Mouse (Mus musculus): ENCODE results near the gene Il3ra. TPM values are rescaled to one million over a fixed set of nuclear protein-coding genes. Genes with fewer than 3 reads are reported as not detected.

The Il3ra gene
- total and polyA plus RNA-seq, 3 experiments = 0.64 to 4.8 (median 1.3) TPM

DNA sequence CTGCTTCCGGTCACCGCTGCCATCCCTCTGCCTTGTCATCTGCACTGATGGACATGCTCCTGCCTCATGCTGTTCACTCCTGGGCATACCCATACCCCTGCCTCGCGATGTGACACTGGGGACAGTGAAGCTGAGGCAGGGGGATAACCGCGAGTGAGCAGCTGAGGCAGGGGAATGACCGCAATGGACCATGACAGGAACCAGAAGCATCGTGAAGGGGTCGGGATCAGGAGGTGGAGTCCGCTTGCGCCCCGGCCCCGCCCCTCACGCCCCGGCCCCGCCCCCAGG, 682 bp downstream of the Il3ra start:
- Histone ChIP-seq H3K27me3 (replicated peaks) (no peaks in the 10 kb centered on the region), H3K9me3 (replicated peaks; ENCODE audit: low read length) (peaks cover 55% of the 10 kb centered on the region), H3K4me3 (replicated peaks in 1 of 3; ENCODE audit: low read depth in 2 of 3, low read length in 2 of 3, poor library complexity in 1 of 3) (peak overlapping the region in 1 of 3 experiments; percentile 67), H3K79me2 (replicated peaks; ENCODE audit: control insufficient read depth, extremely low read depth, insufficient read depth, poor library complexity, severe bottlenecking) (no peaks in the 10 kb centered on the region), H3K4me2 (ENCODE audit: insufficient read depth, low read depth, poor library complexity, severe bottlenecking) (no peak overlapping the region), H3K36me3 (replicated peaks in 1 of 2; ENCODE audit: control insufficient read depth in 1 of 2, insufficient read depth in 1 of 2, low read length in 1 of 2) (peaks cover 0 to 10% of the 10 kb centered on the region in 2 experiments), H3K4me1 (ENCODE audit: control insufficient read depth in 1 of 2, insufficient read depth in 2 of 2) (peaks cover 0 to 3% of the 10 kb centered on the region in 2 experiments; a peak in 1 of 4 replicates), H3K9ac (ENCODE audit: insufficient read depth, low read depth) (no peak overlapping the region), H3K27ac (ENCODE audit: insufficient read depth, low read depth) (no peak overlapping the region)
- no peak for DNase-seq (ENCODE audit: extremely low read depth)
- dilution Hi-C loops (cut with MboI; ENCODE audit: extremely low pct_ligation_motif_present, extremely low pct_unique_long_range_greater_than_20kb, low sequenced_read_pairs) = no loop called here
- no peak for TF ChIP-seq RCOR1 (conservative IDR thresholded peaks at IDR 0.05; ENCODE audit: low read depth, low read length)
- no peak for TF ChIP-seq GABPA (IDR thresholded peaks at IDR 0.05; ENCODE audit: insufficient replicate concordance, low read depth, low read length)
- TF ChIP-seq ETS1 (conservative IDR thresholded peaks at IDR 0.05; ENCODE audit: low read depth, low read length) = no peak
- no peak for TF ChIP-seq TBP (conservative IDR thresholded peaks at IDR 0.05; ENCODE audit: low read depth, low read length)
- TF ChIP-seq USF1 (IDR thresholded peaks at IDR 0.05; ENCODE audit: low read depth, low read length) = no peak
- no peak for TF ChIP-seq PAX5 (IDR thresholded peaks at IDR 0.05; ENCODE audit: low read length)
- no peak for TF ChIP-seq MEF2A (IDR thresholded peaks at IDR 0.05; ENCODE audit: borderline replicate concordance, low read depth, low read length)
- no peak for TF ChIP-seq TCF12 (IDR thresholded peaks at IDR 0.05; ENCODE audit: low read depth, low read length)
- TF ChIP-seq E2F4 (IDR thresholded peaks at IDR 0.05; ENCODE audit: insufficient replicate concordance, low read depth, low read length) = no peak
- no peak for TF ChIP-seq JUN (IDR thresholded peaks at IDR 0.05; ENCODE audit: insufficient read depth, low read depth, low read length)
- TF ChIP-seq CTCF (conservative IDR thresholded peaks at IDR 0.05 in 1 of 2, IDR thresholded peaks at IDR 0.05 in 1 of 2; ENCODE audit: low read depth in 2 of 2, low read length in 2 of 2) = no peak
- no peak for TF ChIP-seq RAD21 (IDR thresholded peaks at IDR 0.05; ENCODE audit: low read depth, low read length)
- no peak for TF ChIP-seq JUND (conservative IDR thresholded peaks at IDR 0.05; ENCODE audit: low read depth, low read length)
- TF ChIP-seq IRF4 (IDR thresholded peaks at IDR 0.05; ENCODE audit: low read depth, low read length) = no peak
- no peak for TF ChIP-seq ZC3H11A (IDR thresholded peaks at IDR 0.05; ENCODE audit: low read depth, low read length)
- in situ Hi-C loops (cut with MboI; ENCODE audit: low pct_ligation_motif_present, low pct_unique_long_range_greater_than_20kb, low sequenced_read_pairs) = no loop called here

DNA sequence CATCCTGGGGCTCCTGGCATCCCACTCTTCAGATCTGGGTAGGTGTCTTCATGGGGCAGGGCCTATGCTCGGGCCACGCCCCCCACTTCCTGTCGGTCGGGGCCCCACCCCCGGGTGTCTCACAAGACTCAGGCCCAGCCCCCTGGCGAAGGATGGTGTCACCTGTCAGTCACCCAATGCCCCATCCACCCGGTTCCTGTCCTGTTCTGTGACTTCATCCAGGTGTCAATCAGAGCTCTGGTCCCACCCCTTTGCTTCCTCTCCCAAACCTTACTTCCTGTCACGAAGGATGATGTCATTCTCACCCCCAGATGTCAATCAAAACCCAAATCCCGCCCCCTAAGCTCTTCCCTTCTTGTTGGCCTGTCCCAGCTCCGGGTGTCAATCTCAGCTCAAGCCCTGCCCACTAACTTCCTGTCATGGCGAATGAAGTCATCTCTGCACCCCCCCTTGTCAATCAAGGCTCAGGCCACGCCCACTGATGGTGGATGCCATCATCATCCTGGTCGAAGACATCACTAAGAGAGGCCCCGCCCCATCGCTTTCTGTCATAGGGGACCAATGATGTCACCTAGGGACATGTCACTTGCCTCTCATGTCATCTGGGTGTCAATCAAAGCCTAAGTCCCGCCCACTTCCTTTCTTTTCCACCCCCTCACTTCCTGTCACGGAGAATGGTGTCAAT, 1.2 kb downstream of the Il3ra start:
- H3K36me3 ChIP-seq (replicated peaks in 1 of 2; ENCODE audit: control insufficient read depth in 1 of 2, insufficient read depth in 1 of 2, low read length in 1 of 2) = peaks cover 0 to 10% of the 10 kb centered on the region in 2 experiments
- in situ Hi-C loops (cut with MboI; ENCODE audit: low pct_ligation_motif_present, low pct_unique_long_range_greater_than_20kb, low sequenced_read_pairs) (no loop called here), dilution Hi-C loops (cut with MboI; ENCODE audit: extremely low pct_ligation_motif_present, extremely low pct_unique_long_range_greater_than_20kb, low sequenced_read_pairs) (no loop called here)
- no peak overlapping the region for H3K9ac ChIP-seq (ENCODE audit: insufficient read depth, low read depth)
- no peak overlapping the region for H3K4me2 ChIP-seq (ENCODE audit: insufficient read depth, low read depth, poor library complexity, severe bottlenecking)
- peak; percentile 26 for DNase-seq (ENCODE audit: extremely low read depth)
- no peaks in the 10 kb centered on the region for H3K27me3 ChIP-seq (replicated peaks)
- H3K4me3 ChIP-seq (replicated peaks in 1 of 3; ENCODE audit: low read depth in 2 of 3, low read length in 2 of 3, poor library complexity in 1 of 3) = peak overlapping the region in 1 of 3 experiments; percentile 9
- TF ChIP-seq POLR2A (IDR thresholded peaks at IDR 0.05; ENCODE audit: low read depth, low read length) (no peak), ZKSCAN1 (IDR thresholded peaks at IDR 0.05; ENCODE audit: borderline replicate concordance, low read depth, low read length) (no peak), ETS1 (conservative IDR thresholded peaks at IDR 0.05; ENCODE audit: low read depth, low read length) (no peak), MAFK (IDR thresholded peaks at IDR 0.05; ENCODE audit: insufficient replicate concordance, low read length) (no peak), EP300 (IDR thresholded peaks at IDR 0.05; ENCODE audit: low read length) (no peak), GABPA (IDR thresholded peaks at IDR 0.05; ENCODE audit: insufficient replicate concordance, low read depth, low read length) (no peak), NRF1 (IDR thresholded peaks at IDR 0.05; ENCODE audit: low read depth, low read length) (no peak), JUND (conservative IDR thresholded peaks at IDR 0.05; ENCODE audit: low read depth, low read length) (no peak), ZMIZ1 (IDR thresholded peaks at IDR 0.05; ENCODE audit: low read depth, low read length) (no peak), USF1 (IDR thresholded peaks at IDR 0.05; ENCODE audit: low read depth, low read length) (no peak), CHD2 (IDR thresholded peaks at IDR 0.05; ENCODE audit: low read length) (no peak), CTCF (conservative IDR thresholded peaks at IDR 0.05 in 1 of 2, IDR thresholded peaks at IDR 0.05 in 1 of 2; ENCODE audit: low read depth in 2 of 2, low read length in 2 of 2) (no peak), MEF2A (IDR thresholded peaks at IDR 0.05; ENCODE audit: borderline replicate concordance, low read depth, low read length) (no peak), RCOR1 (conservative IDR thresholded peaks at IDR 0.05; ENCODE audit: low read depth, low read length) (no peak), PAX5 (IDR thresholded peaks at IDR 0.05; ENCODE audit: low read length) (no peak), JUN (IDR thresholded peaks at IDR 0.05; ENCODE audit: insufficient read depth, low read depth, low read length) (no peak)
- no peaks in the 10 kb centered on the region for H3K79me2 ChIP-seq (replicated peaks; ENCODE audit: control insufficient read depth, extremely low read depth, insufficient read depth, poor library complexity, severe bottlenecking)
- no peak overlapping the region for H3K27ac ChIP-seq (ENCODE audit: insufficient read depth, low read depth)
- peaks cover 61% of the 10 kb centered on the region for H3K9me3 ChIP-seq (replicated peaks; ENCODE audit: low read length)
- peaks cover 0 to 3% of the 10 kb centered on the region in 2 experiments; a peak in 1 of 4 replicates for H3K4me1 ChIP-seq (ENCODE audit: control insufficient read depth in 1 of 2, insufficient read depth in 2 of 2)

Data from CH12.LX (cell line).